Mouse (Mus musculus) limb, embryonic 15.5 days (tissue): Measurements from ENCODE around the gene Rnf166. TPM values are rescaled to one million over a fixed set of nuclear protein-coding genes. Genes with fewer than 3 reads are reported as not detected.

ENCODE experiments used
- ATAC-seq: fragments of 200-750 bp; cut with Nextera tagmentation; 2 replicates; pipeline ENCODE4 v1.8.0; 2017; ENCODE audit warnings: low read depth, moderate TSS enrichment; ENCODE audit not compliant: insufficient number of reproducible peaks, low FRiP score, low TSS enrichment
- H3K27ac ChIP-seq: fragments of 300-500 bp; sonication (generic); 2 replicates; pipeline ENCODE4 v1.5.1; 2015; ENCODE audit warnings: moderate library complexity, mild to moderate bottlenecking, inconsistent platforms
- H3K27me3 ChIP-seq: fragments of 300-500 bp; sonication (generic); 2 replicates; pipeline ENCODE4 v1.6.1; 2015; ENCODE audit warnings: inconsistent platforms
- H3K36me3 ChIP-seq: fragments of 300-500 bp; sonication (generic); 2 replicates; pipeline ENCODE4 v1.6.1; 2015; ENCODE audit warnings: inconsistent platforms
- H3K4me1 ChIP-seq: fragments of 300-500 bp; sonication (generic); 2 replicates; pipeline ENCODE4 v1.6.1; 2015; ENCODE audit warnings: inconsistent platforms
- H3K4me2 ChIP-seq: fragments of 300-500 bp; sonication (generic); 2 replicates; pipeline ENCODE4 v1.6.1; 2015; ENCODE audit warnings: mild to moderate bottlenecking, inconsistent platforms
- H3K4me3 ChIP-seq: fragments of 300-500 bp; sonication (generic); 2 replicates; pipeline ENCODE4 v1.5.1; 2015; ENCODE audit warnings: mild to moderate bottlenecking, inconsistent platforms
- H3K9ac ChIP-seq: fragments of 300-500 bp; sonication (generic); 2 replicates; pipeline ENCODE4 v1.6.1; 2015; ENCODE audit warnings: inconsistent platforms
- H3K9me3 ChIP-seq: fragments of 300-500 bp; sonication (generic); 2 replicates; pipeline ENCODE4 v1.6.1; 2016; ENCODE audit warnings: inconsistent platforms
- WGBS: fragments of 180-500 bp; shearing (Covaris S2); methylation state at CpG from one replicate; pipeline ENCODE4 v1.1.7; 2015; 5-methylcytosine and 5-hydroxymethylcytosine counted together
- polyA plus RNA-seq: library from polyadenylated mRNA; unstranded; fragments of >200 nt; fragmentation: Nextera tagmentation; extraction: Ambion mirVana; gene quantifications from 2 replicates; pipeline ENCODE4 v1.2.1, GENCODE M21; 2015

Rnf166 gene
- polyA plus RNA-seq, 1 experiment from 2014 or later, result 51.0 TPM

DNA sequence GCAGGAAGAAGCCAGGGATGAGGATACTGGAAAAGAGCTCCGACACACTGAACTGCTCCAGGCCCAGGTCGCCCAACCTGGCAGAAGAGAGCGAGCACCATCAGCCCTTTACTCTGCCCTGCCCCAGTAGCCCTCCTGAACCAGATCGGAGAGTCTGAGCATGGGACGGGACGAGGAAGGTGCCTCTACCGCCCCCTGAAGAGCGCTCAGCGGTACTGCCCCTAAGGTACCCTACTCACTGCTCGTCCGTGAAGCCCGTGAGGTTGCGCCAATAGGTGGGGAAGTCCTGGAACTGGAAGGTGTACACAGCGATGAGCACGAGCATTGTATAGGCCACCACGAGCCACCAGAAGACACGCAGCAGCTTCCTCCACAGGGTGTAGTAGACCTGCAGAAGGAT is 22.0 kb upstream of the Rnf166 start:
- no peak overlapping the region for H3K4me3 ChIP-seq
- 0 out of 2 replicates have a peak overlapping the region, but pooled peaks have one; percentile 2 for H3K27ac ChIP-seq
- H3K9me3 ChIP-seq, result no peaks in the 10 kb centered on the region
- no peak overlapping the region for H3K4me2 ChIP-seq
- no peak for ATAC-seq
- no peak overlapping the region for H3K9ac ChIP-seq
- H3K27me3 ChIP-seq, result no peaks in the 10 kb centered on the region
- WGBS, result 71% methylated on average over 17 of the region's 17 CpGs
- peaks cover 87% of the 10 kb centered on the region for H3K36me3 ChIP-seq
- 0 out of 2 replicates have a peak, but pooled peaks cover under 1% of the 10 kb centered on the region for H3K4me1 ChIP-seq

DNA sequence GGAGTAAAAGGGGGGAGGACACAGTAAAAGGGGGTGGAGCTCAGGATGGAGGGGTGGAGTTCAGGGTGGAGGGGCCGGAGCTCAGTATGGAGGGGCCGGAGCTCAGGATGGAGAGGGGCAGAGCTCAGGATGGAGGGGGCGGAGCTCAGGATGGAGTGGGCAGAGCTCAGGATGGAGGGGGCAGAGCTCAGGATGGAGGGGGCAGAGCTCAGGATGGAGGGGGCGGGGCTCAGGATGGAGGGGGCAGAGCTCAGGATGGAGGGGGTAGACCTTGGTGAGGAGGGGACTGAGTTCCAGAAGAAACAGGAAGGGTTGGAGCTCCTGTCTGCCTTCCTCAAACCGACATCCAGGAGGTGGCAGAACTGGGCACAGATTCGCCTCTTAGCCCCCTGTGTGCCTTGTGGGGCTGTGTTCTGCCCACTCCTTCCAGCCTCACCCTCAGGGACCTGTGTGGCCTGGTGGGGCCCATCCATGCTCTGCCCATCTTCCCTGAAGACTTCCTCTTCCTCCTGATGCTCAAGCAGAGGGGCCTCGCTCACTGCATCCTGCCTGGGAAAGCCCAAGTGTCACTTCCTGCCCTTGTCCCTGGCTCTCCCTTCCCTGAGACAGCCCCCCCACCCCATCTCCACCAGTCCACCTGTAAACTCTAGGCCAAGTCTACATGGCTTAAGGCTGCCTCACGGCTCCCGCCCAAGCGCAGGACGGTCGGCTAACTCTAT is 21.3 kb upstream of the Rnf166 start:
- ATAC-seq, result no peak
- H3K27ac ChIP-seq, result 0 out of 2 replicates have a peak overlapping the region, but pooled peaks have one; percentile 2

DNA sequence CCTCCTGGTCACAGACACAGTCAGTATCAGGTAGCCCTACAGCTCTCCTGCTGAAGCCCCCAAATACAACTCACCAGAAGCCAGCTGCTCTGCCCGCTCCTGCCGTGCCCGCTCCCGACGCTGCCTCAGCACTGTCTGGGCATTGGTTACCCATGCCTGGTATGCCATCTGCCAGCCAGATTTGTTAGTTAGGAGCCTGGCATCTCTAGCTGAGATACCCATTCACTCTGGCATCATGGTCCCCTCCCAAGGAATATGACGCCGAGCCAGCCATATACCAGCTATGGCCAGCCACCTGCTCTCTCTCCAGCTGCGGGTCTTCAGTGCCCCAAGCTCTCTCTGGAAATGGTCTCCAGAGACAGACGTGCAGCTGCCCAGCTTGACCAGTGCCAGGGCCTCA is 12.5 kb upstream of the Rnf166 start:
- WGBS, result 91% methylated on average over 9 of the region's 9 CpGs
- peaks cover 94% of the 10 kb centered on the region for H3K36me3 ChIP-seq
- H3K9ac ChIP-seq, result no peak overlapping the region
- no peak for ATAC-seq
- H3K4me1 ChIP-seq, result no peaks in the 10 kb centered on the region
- 0 out of 2 replicates have a peak overlapping the region, but pooled peaks have one; percentile 7 for H3K27ac ChIP-seq
- H3K4me3 ChIP-seq, result no peak overlapping the region
- H3K4me2 ChIP-seq, result no peak overlapping the region
- no peaks in the 10 kb centered on the region for H3K9me3 ChIP-seq
- no peaks in the 10 kb centered on the region for H3K27me3 ChIP-seq

More for the DNA sequence above, 21.3 kb upstream of the Rnf166 start:
- H3K9ac ChIP-seq, result no peak overlapping the region
- H3K36me3 ChIP-seq, result peaks cover 92% of the 10 kb centered on the region
- WGBS, result 83% methylated on average over 11 of the region's 12 CpGs
- H3K4me2 ChIP-seq, result no peak overlapping the region
- H3K4me1 ChIP-seq, result no peaks in the 10 kb centered on the region
- H3K27me3 ChIP-seq, result no peaks in the 10 kb centered on the region
- H3K9me3 ChIP-seq, result no peaks in the 10 kb centered on the region
- H3K4me3 ChIP-seq, result no peak overlapping the region

DNA sequence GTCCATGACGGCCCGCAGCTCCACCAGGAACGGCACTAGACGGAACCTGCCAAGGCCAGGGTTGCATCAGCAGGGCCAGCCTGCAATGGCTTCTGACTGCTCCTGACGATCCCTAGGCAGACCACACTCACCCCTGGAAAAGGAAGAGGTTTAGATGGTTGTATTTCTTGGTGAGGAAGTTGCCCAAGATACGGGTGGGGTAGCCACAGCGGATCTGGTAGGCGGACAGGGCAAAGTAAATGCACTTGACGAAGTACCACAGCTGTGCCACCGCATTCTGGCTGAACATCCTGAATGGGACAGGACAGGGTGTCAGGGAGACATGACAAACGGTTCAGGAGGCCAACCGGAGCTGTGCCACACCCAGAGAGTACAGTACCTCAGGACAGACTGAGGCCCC is 9.0 kb upstream of the Rnf166 start:
- Histone ChIP-seq H3K36me3 (peaks cover 98% of the 10 kb centered on the region), H3K4me1 (no peaks in the 10 kb centered on the region), H3K27me3 (no peaks in the 10 kb centered on the region), H3K27ac (no peak overlapping the region), H3K9me3 (no peaks in the 10 kb centered on the region), H3K4me3 (no peak overlapping the region), H3K4me2 (no peak overlapping the region), H3K9ac (no peak overlapping the region)
- 86% methylated on average over 12 of the region's 12 CpGs for WGBS
- no peak for ATAC-seq

DNA sequence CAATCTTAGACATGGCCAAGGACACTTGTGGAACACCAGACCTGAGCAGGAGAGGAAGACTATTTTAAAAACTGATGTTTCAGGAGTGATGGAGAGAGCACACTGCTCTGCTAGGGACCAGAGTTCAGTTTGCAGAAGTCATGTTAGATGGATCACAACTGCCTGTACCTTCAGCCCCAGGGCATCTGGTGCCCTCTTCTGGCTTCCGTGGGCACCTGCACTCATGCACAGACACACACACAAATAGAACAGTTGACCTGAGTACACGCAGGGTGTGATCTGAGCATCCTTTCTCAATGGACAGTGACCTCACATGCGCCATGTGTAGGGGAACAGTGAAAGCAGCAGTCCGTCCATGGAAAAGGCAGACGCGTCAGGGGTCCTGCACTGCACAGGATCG is 8.0 kb upstream of the Rnf166 start:
- 96% methylated on average over 7 of the region's 7 CpGs for WGBS
- Histone ChIP-seq H3K9ac (no peak overlapping the region), H3K27ac (no peak overlapping the region), H3K36me3 (peaks cover 98% of the 10 kb centered on the region), H3K4me1 (no peaks in the 10 kb centered on the region), H3K4me2 (no peak overlapping the region), H3K27me3 (no peaks in the 10 kb centered on the region), H3K9me3 (no peaks in the 10 kb centered on the region), H3K4me3 (no peak overlapping the region)
- no peak for ATAC-seq

DNA sequence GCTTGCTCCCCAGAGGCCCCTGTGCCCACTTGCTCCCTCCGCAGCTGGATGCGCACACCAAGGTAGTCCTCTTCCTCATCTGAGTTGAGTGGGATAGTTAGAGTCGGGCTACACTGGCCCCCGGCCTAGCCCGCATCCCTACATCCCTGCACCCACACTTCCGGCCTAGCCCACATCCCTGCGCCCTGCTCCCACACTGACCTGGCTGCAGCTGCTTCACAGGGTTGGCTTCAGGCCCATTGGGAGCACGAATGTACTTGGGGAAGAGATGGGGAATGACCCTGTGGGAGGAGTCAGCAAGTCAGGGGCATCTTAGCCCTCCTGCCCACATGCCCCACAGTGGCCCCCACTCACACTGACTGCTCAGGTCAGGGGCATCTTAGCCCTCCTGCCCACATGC is 6.6 kb upstream of the Rnf166 start:
- Histone ChIP-seq H3K4me2 (no peak overlapping the region), H3K27ac (no peak overlapping the region), H3K9me3 (no peaks in the 10 kb centered on the region), H3K36me3 (peaks cover 96% of the 10 kb centered on the region), H3K27me3 (no peaks in the 10 kb centered on the region), H3K4me1 (no peaks in the 10 kb centered on the region), H3K9ac (no peak overlapping the region), H3K4me3 (no peak overlapping the region)
- 94% methylated on average over 8 of the region's 8 CpGs for WGBS
- ATAC-seq, result no peak

DNA sequence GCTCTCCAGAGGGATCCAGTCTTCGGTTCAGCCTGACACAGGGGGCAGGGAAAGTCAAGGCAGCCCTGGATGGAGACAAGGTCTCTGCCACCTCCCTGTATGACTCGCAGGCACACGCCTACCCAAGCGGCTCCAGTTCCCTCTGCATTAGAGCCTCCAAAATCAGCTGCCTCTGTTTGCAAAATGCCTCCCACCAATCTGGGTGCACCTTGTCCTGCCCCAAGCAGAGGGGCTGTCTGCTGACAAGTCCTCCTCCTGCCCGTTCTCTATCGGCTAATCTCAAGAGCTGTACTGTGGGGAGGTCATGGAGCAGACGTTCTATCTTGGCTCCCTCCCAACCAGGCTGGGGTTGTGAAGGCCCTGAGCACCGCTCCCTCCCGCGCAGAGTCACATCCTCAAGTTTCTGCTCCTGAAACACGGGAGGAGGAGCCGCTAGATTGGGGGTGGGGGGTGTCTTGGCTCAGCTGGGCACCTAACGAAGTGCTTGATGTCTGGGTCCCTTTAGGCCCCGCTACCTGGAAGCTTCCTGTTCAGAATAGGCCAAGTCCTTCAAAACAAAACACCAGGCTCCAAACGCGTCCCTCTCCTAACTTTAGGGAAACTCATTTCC is 808 bp downstream of the Rnf166 start:
- Histone ChIP-seq H3K27ac (peak overlapping the region; percentile 33), H3K27me3 (no peaks in the 10 kb centered on the region), H3K9me3 (no peaks in the 10 kb centered on the region), H3K9ac (peak overlapping the region; percentile 96), H3K4me2 (peak overlapping the region; percentile 83), H3K4me1 (peaks cover 25% of the 10 kb centered on the region), H3K4me3 (peak overlapping the region; percentile 100), H3K36me3 (peaks cover 55% of the 10 kb centered on the region)
- WGBS, result 9% methylated on average over 16 of the region's 16 CpGs
- no peak for ATAC-seq

DNA sequence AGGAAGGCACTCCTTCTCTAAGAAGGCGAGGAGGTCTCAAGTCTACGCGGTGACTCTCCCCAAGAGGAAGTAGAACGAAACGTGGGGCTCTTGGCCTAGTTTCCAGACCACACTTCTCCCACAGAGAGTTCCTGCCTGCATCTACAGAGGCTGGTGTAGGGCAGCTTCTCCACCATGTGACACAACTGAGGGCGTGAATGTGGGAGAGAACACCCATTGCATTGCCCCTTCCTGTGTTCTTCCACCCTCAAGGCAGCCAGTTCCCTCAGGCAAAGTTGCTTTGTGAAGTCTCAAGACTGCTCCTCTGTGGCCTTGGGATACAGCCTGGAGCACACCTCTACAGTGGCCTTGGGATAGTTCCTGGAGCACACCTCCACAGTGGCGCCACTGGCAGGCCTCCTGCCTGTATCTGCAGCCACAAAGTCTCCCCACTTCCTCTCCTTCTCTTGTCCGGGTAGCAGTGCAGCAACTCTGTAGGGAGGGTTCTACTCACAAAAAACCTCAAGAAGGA is 1.9 kb downstream of the Rnf166 start:
- H3K36me3 ChIP-seq, result peaks cover 55% of the 10 kb centered on the region

DNA sequence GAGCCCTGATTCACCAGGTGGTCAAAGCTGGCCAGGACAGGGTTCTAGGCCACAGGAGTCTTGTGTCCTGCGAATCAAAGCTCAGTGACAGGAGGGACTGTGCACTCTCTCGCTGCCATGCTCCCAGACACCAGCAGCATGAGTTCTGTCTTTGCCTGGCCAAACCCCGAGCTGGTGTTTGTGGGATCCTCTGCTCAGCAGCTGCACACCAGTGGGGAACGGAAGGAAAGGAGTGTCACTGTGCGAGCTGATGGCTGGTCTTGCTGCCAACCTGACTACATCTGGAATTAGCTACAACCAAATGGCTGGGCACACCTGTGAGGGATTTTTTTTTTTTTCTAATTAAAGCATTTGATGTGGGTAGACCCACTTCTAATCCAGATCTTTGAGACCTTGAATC is 5.2 kb downstream of the Rnf166 start:
- H3K27me3 ChIP-seq, result no peaks in the 10 kb centered on the region
- H3K36me3 ChIP-seq, result peaks cover 74% of the 10 kb centered on the region
- ATAC-seq, result no peak
- no peak overlapping the region for H3K27ac ChIP-seq
- H3K9me3 ChIP-seq, result no peaks in the 10 kb centered on the region
- H3K9ac ChIP-seq, result no peak overlapping the region
- peaks cover 16% of the 10 kb centered on the region for H3K4me1 ChIP-seq
- no peak overlapping the region for H3K4me2 ChIP-seq
- no peak overlapping the region for H3K4me3 ChIP-seq
- 77% methylated on average over 5 of the region's 5 CpGs for WGBS

More for the DNA sequence above, 1.9 kb downstream of the Rnf166 start:
- H3K9ac ChIP-seq, result no peak overlapping the region
- ATAC-seq, result no peak
- H3K27ac ChIP-seq, result no peak overlapping the region
- peaks cover 25% of the 10 kb centered on the region for H3K4me1 ChIP-seq
- no peak overlapping the region for H3K4me3 ChIP-seq
- 84% methylated on average over 8 of the region's 8 CpGs for WGBS
- no peaks in the 10 kb centered on the region for H3K9me3 ChIP-seq
- H3K4me2 ChIP-seq, result no peak overlapping the region
- no peaks in the 10 kb centered on the region for H3K27me3 ChIP-seq

DNA sequence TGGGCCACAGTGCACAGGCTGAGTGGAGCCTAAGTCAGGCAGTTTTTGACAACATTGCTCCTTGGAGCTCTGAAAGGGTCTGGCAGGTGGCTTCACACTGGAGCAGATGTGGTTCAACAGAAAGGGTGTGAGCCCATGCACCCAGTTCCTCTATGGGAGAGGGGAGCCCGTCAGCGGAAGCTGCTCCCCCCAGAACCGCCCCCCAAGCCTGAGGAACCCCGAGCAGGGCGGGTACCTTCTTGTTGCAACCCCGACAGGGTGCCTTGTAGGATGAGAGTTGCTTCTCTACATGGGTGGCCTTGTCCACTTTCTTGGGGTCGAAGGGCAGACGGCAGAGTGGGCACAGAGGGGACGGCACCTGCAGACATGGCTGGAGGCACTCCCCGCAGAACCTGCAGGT is 5.9 kb downstream of the Rnf166 start:
- no peak overlapping the region for H3K27ac ChIP-seq
- H3K4me3 ChIP-seq, result no peak overlapping the region
- no peak overlapping the region for H3K4me2 ChIP-seq
- H3K9me3 ChIP-seq, result no peaks in the 10 kb centered on the region
- peaks cover 81% of the 10 kb centered on the region for H3K36me3 ChIP-seq
- ATAC-seq, result no peak
- H3K27me3 ChIP-seq, result no peaks in the 10 kb centered on the region
- 82% methylated on average over 10 of the region's 10 CpGs for WGBS
- H3K4me1 ChIP-seq, result peaks cover 13% of the 10 kb centered on the region
- H3K9ac ChIP-seq, result no peak overlapping the region

DNA sequence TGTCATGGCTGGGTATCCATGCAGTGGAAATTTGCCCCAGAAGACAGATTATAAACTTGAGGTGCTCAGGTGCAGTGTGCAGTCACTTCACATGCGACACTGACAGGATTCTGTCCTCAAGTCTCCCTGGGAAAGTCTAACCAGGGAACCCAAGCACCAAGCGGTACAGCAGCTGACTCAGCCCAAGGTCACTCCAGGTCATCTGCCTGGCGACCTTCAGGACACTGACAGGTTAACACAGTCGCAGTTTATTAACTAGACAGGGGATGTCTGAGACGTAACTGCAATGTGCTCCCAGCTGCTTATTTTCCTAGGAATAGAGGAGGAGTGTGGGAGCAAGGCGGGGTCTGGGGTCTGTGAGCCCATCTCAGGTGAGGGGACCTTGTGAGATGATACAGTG is 6.5 kb downstream of the Rnf166 start:
- Histone ChIP-seq H3K4me3 (no peak overlapping the region), H3K27me3 (no peaks in the 10 kb centered on the region), H3K27ac (no peak overlapping the region), H3K9me3 (no peaks in the 10 kb centered on the region), H3K4me1 (peaks cover 7% of the 10 kb centered on the region), H3K36me3 (peaks cover 81% of the 10 kb centered on the region), H3K9ac (no peak overlapping the region), H3K4me2 (no peak overlapping the region)
- no peak for ATAC-seq
- 84% methylated on average over 6 of the region's 6 CpGs for WGBS

DNA sequence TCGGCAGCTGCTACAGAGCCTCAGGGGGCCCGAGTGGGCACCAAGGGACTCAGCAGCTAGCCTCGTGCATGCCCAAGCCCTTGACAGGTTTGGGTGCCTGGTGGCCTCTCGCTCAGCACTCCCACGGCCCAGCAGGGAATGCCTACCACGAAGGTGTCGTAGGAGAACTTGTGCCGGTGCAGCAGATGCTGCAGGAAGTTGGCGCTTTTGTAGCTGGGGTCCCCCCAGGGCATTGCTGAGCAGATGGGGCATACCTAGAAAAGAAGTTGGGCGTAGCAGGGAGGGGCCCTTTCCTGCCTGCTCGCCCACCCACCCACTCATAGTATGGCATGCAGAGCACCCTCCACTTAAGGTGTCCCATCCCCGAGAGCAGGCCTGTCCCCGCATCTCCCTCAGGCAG is 8.0 kb downstream of the Rnf166 start:
- Histone ChIP-seq H3K9me3 (no peaks in the 10 kb centered on the region), H3K9ac (no peak overlapping the region), H3K4me3 (no peak overlapping the region), H3K36me3 (peaks cover 74% of the 10 kb centered on the region), H3K27ac (no peak overlapping the region), H3K4me1 (no peaks in the 10 kb centered on the region; the same call in 1 of the 2 replicates), H3K4me2 (no peak overlapping the region), H3K27me3 (peaks cover 9% of the 10 kb centered on the region)
- ATAC-seq, result no peak
- WGBS, result 89% methylated on average over 13 of the region's 13 CpGs
